Mouse (Mus musculus): ENCODE results near the gene Plac9b. TPM values are rescaled to one million over a fixed set of nuclear protein-coding genes. Genes with fewer than 3 reads are reported as not detected.
"Not testable (repeated sequence)": the region's sequence is repeated elsewhere in the genome, so short reads cannot be mapped to it uniquely, and the experiment has no call there.

Plac9b gene
- polyA plus RNA-seq, 1 experiment: 20.2 TPM

DNA sequence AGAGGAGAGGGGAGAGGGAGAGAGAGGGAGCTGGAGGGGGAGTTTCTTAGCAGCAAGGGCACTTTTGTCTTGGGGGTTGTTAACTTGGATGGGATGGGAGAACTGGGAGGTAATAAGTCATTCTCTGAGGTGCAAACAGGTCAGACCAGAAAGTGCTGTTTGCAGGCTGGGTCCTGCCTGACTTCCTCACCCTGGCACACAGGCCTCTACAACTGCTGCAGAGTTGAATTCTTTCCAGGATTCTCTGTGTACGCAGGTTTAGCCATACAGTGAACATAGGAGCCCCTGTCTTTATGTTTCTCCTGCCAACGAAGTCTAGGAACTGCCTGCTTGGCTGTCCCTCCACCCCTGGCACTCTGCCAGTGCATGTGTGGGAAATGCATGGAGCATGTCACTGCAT lies 35.2 kb downstream of the Plac9b start:
- H3K27ac ChIP-seq (ENCODE audit: control insufficient read depth, insufficient read depth, low read depth, low read length, poor library complexity); H3K4me1 ChIP-seq (ENCODE audit: control insufficient read depth, insufficient read depth, low read length); H3K4me3 ChIP-seq (replicated peaks; ENCODE audit: control insufficient read depth, low read depth, low read length): not testable (repeated sequence)
- WGBS: no CpG with 5 or more reads among the region's 2 CpGs

DNA sequence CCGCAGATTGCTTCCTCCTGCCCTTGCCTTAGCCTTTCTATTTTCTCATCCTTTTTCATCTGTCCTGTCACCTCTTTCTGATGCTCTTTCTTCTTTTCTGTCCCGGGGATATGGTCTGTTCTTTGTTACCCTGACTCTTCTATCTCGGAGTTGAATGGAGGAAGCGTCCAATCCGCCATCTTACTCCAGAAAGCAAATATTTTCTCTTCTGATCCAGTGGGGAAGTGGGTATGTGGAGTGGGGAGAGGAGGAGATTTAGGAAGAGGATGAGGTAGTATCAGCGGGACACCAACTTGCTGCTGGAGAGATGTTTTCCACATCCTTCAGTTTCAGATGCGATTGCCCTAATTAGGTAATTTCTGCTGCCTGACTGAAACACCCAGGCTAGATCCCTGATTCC lies 63.2 kb downstream of the Plac9b start:
- WGBS: no CpG with 5 or more reads among the region's 7 CpGs
- not testable (repeated sequence) for H3K4me3 ChIP-seq (replicated peaks; ENCODE audit: control insufficient read depth, low read depth, low read length); H3K4me1 ChIP-seq (ENCODE audit: control insufficient read depth, insufficient read depth, low read length); H3K27ac ChIP-seq (ENCODE audit: control insufficient read depth, insufficient read depth, low read depth, low read length, poor library complexity)

DNA sequence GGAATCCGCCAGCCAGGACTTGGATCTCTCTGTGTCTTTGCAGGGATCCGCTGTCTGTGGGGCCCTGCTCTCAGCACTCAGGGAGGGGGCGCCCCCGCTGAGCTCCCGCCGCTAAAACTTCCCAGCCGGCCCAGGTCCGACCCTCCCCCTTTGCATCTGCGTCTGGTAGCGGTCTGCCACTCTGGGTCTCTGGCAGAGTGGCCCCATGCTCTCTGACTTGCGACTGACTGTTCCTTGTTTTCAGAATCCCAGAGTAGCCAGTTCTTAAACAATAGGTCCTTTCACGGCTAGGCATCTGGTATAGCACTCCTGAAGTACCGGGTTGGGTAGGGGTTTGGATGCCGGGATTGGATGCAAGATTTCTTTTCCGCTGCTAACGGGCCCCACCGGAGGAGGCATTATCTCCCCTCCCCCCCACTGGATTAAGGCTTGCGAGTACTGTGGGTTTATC lies 63.7 kb downstream of the Plac9b start:
- not testable (repeated sequence) for H3K4me3 ChIP-seq (replicated peaks; ENCODE audit: control insufficient read depth, low read depth, low read length); H3K27ac ChIP-seq (ENCODE audit: control insufficient read depth, insufficient read depth, low read depth, low read length, poor library complexity); H3K4me1 ChIP-seq (ENCODE audit: control insufficient read depth, insufficient read depth, low read length)
- WGBS: no CpG with 5 or more reads among the region's 18 CpGs

DNA sequence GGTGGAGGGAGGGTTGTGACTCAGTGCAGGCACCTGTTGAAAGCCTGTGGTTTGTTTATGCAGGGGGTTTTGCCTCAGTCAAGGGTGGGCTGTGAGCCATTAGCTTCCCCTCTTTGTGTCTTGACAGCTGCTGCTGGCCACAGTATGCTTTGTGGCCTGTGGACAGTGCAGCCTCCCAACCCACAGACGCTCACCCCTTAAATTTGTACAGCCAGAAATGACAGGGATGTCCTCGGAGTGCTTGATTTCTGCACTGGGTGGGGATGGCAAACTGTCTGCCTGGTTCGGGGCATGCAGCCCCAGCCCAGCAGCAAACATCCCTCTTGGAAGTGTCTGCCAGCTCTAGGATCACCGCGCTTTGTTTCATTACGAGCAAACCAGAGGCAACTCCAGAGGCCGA lies 64.1 kb downstream of the Plac9b start, which contains the start of gene Duxbl2:
Gene Duxbl2 (plus strand): TSS at position 200 of the 400 bp plus-strand sequence.
- H3K4me1 ChIP-seq (ENCODE audit: control insufficient read depth, insufficient read depth, low read length); H3K27ac ChIP-seq (ENCODE audit: control insufficient read depth, insufficient read depth, low read depth, low read length, poor library complexity); H3K4me3 ChIP-seq (replicated peaks; ENCODE audit: control insufficient read depth, low read depth, low read length): not testable (repeated sequence)
- WGBS: no CpG with 5 or more reads among the region's 7 CpGs

Other genes starting within 250 kb of the Plac9b start
- not detected in 2 replicates for gene Cphx1, start 244.2 kb downstream of the Plac9b start, polyA plus RNA-seq (2011; ENCODE audit: insufficient read depth, insufficient read length, low replicate concordance, missing spikeins)
- gene Duxbl1, start 203.9 kb downstream of the Plac9b start, polyA plus RNA-seq (2011; ENCODE audit: insufficient read depth, insufficient read length, low replicate concordance, missing spikeins): not detected in 2 replicates
- gene Gm9780, start 139.8 kb downstream of the Plac9b start, polyA plus RNA-seq (2011; ENCODE audit: insufficient read depth, insufficient read length, low replicate concordance, missing spikeins): not detected in 2 replicates
- 5.1 and 11.7 TPM in 2 replicates for gene Tmem254c, start 115.1 kb downstream of the Plac9b start, polyA plus RNA-seq (2011; ENCODE audit: insufficient read depth, insufficient read length, low replicate concordance, missing spikeins)
- gene Cphx2, start 101.0 kb downstream of the Plac9b start, polyA plus RNA-seq (2011; ENCODE audit: insufficient read depth, insufficient read length, low replicate concordance, missing spikeins): not detected in 2 replicates
- not detected in 2 replicates for gene Cphx3, start 100.2 kb downstream of the Plac9b start, polyA plus RNA-seq (2011; ENCODE audit: insufficient read depth, insufficient read length, low replicate concordance, missing spikeins)
- gene Duxbl2, start 64.1 kb downstream of the Plac9b start, polyA plus RNA-seq (2011; ENCODE audit: insufficient read depth, insufficient read length, low replicate concordance, missing spikeins): 3.8 TPM in 1 of 2 replicates, not detected in the other
- 1.8 TPM in 1 of 2 replicates, not detected in the other for gene Tmem254b, start 24.6 kb upstream of the Plac9b start, polyA plus RNA-seq (2011; ENCODE audit: insufficient read depth, insufficient read length, low replicate concordance, missing spikeins)
- not detected in 2 replicates for gene Duxbl3, start 75.5 kb upstream of the Plac9b start, polyA plus RNA-seq (2011; ENCODE audit: insufficient read depth, insufficient read length, low replicate concordance, missing spikeins)